Mouse (Mus musculus): ENCODE data around the gene Cldn10. TPM values are rescaled to one million over a fixed set of nuclear protein-coding genes. Genes with fewer than 3 reads are reported as not detected.

The Cldn10 gene
- polyA plus RNA-seq, 1 experiment, result not detected

GRCm38 (mm10) chr14:118763917-118764495 is 23.7 kb upstream of the Cldn10 start:
- no peaks in the 10 kb centered on the region; the same call in 1 of the 2 replicates for H3K27me3 ChIP-seq (ENCODE audit: control insufficient read depth)
- H3K36me3 ChIP-seq (ENCODE audit: control insufficient read depth), result no peaks in the 10 kb centered on the region
- H3K4me1 ChIP-seq (ENCODE audit: control insufficient read depth), result peaks cover 26% of the 10 kb centered on the region
- no peak overlapping the region for H3K4me3 ChIP-seq (replicated peaks)
- TF ChIP-seq GATA1 (IDR thresholded peaks at IDR 0.05; ENCODE audit: low read length) (no peak), TAL1 (IDR thresholded peaks at IDR 0.05; ENCODE audit: low read length) (no peak)
- H3K9me3 ChIP-seq (ENCODE audit: control insufficient read depth, low read length), result no peaks in the 10 kb centered on the region

- Histone ChIP-seq H3K4me1 (ENCODE audit: control insufficient read depth) (peaks cover 29% of the 10 kb centered on the region), H3K36me3 (ENCODE audit: control insufficient read depth) (no peaks in the 10 kb centered on the region), H3K9me3 (ENCODE audit: control insufficient read depth, low read length) (no peaks in the 10 kb centered on the region), H3K4me3 (replicated peaks) (no peak overlapping the region), H3K27me3 (ENCODE audit: control insufficient read depth) (no peaks in the 10 kb centered on the region; the same call in 1 of the 2 replicates)
- TF ChIP-seq GATA1 (IDR thresholded peaks at IDR 0.05; ENCODE audit: low read length) (no peak), TAL1 (IDR thresholded peaks at IDR 0.05; ENCODE audit: low read length) (no peak)
Measured at GRCm38 (mm10) chr14:118765306-118765705, 22.4 kb upstream of the Cldn10 start.

GRCm38 (mm10) chr14:118765951-118766350 is 21.8 kb upstream of the Cldn10 start:
- Histone ChIP-seq H3K4me1 (ENCODE audit: control insufficient read depth) (peaks cover 29% of the 10 kb centered on the region), H3K9me3 (ENCODE audit: control insufficient read depth, low read length) (no peaks in the 10 kb centered on the region), H3K27me3 (ENCODE audit: control insufficient read depth) (no peaks in the 10 kb centered on the region; the same call in 1 of the 2 replicates), H3K36me3 (ENCODE audit: control insufficient read depth) (no peaks in the 10 kb centered on the region), H3K4me3 (replicated peaks) (no peak overlapping the region)
- TF ChIP-seq TAL1 (IDR thresholded peaks at IDR 0.05; ENCODE audit: low read length) (no peak), GATA1 (IDR thresholded peaks at IDR 0.05; ENCODE audit: low read length) (no peak)

GRCm38 (mm10) chr14:118766368-118766767 is 21.3 kb upstream of the Cldn10 start:
- TF ChIP-seq GATA1 (IDR thresholded peaks at IDR 0.05; ENCODE audit: low read length) (no peak), TAL1 (IDR thresholded peaks at IDR 0.05; ENCODE audit: low read length) (no peak)
- Histone ChIP-seq H3K4me3 (replicated peaks) (no peak overlapping the region), H3K4me1 (ENCODE audit: control insufficient read depth) (peaks cover 29% of the 10 kb centered on the region), H3K27me3 (ENCODE audit: control insufficient read depth) (no peaks in the 10 kb centered on the region; the same call in 1 of the 2 replicates), H3K36me3 (ENCODE audit: control insufficient read depth) (no peaks in the 10 kb centered on the region), H3K9me3 (ENCODE audit: control insufficient read depth, low read length) (no peaks in the 10 kb centered on the region)

DNA sequence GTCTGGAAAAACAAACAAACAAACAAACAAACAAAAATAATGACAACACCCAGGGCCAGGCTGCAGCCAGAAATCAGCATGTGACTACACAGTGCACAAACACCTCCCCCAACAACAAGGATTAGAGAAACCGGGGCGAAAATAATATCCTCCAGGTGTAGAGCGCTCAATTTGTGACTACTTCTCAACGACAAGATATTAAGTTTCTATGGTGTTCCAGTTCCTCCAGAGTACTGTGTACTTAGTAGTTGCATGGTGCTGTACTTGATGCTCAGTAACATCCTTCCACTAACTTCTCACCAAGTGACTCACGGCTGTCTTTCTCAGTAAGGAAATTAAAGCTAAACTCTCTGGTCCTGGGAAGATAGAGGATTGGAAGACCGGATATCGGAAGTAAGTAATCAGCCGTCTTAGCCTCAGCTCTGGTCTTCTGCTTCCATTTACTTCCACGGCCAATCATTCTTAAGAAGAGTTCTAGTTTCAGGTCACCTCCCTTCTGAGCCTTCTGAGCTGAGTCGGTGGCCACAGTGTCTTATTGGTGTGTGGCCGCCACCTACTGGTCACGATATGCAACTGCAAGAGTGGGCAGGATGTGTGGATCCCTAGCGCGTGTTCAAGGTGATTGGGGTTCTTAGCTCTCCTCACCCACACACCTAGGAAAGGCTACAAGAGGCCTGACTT is 19.9 kb upstream of the Cldn10 start:
- Histone ChIP-seq H3K9me3 (ENCODE audit: control insufficient read depth, low read length) (no peaks in the 10 kb centered on the region), H3K27me3 (ENCODE audit: control insufficient read depth) (no peaks in the 10 kb centered on the region; the same call in 1 of the 2 replicates), H3K4me3 (replicated peaks) (peak overlapping the region; percentile 25), H3K4me1 (ENCODE audit: control insufficient read depth) (peaks cover 29% of the 10 kb centered on the region), H3K36me3 (ENCODE audit: control insufficient read depth) (no peaks in the 10 kb centered on the region)
- TF ChIP-seq TAL1 (IDR thresholded peaks at IDR 0.05; ENCODE audit: low read length), result no peak
- no peak for TF ChIP-seq GATA1 (IDR thresholded peaks at IDR 0.05; ENCODE audit: low read length)

- Histone ChIP-seq H3K36me3 (ENCODE audit: control insufficient read depth) (no peaks in the 10 kb centered on the region), H3K4me1 (ENCODE audit: control insufficient read depth) (peaks cover 29% of the 10 kb centered on the region), H3K9me3 (ENCODE audit: control insufficient read depth, low read length) (no peaks in the 10 kb centered on the region), H3K4me3 (replicated peaks) (peak overlapping the region; percentile 25), H3K27me3 (ENCODE audit: control insufficient read depth) (no peaks in the 10 kb centered on the region; the same call in 1 of the 2 replicates)
- no peak for TF ChIP-seq TAL1 (IDR thresholded peaks at IDR 0.05; ENCODE audit: low read length)
- peak; percentile 30; the same call in 1 of the 2 replicates for TF ChIP-seq GATA1 (IDR thresholded peaks at IDR 0.05; ENCODE audit: low read length)
Measured at GRCm38 (mm10) chr14:118768354-118768713, 19.4 kb upstream of the Cldn10 start.

- Histone ChIP-seq H3K9me3 (ENCODE audit: control insufficient read depth, low read length) (no peaks in the 10 kb centered on the region; the same call in 1 of the 2 replicates), H3K4me3 (replicated peaks) (no peak overlapping the region), H3K4me1 (ENCODE audit: control insufficient read depth) (peaks cover 18% of the 10 kb centered on the region), H3K27me3 (ENCODE audit: control insufficient read depth) (peaks cover 3% of the 10 kb centered on the region), H3K36me3 (ENCODE audit: control insufficient read depth) (no peaks in the 10 kb centered on the region)
- TF ChIP-seq GATA1 (IDR thresholded peaks at IDR 0.05; ENCODE audit: low read length) (no peak), TAL1 (IDR thresholded peaks at IDR 0.05; ENCODE audit: low read length) (no peak)
Measured at GRCm38 (mm10) chr14:118773668-118774067, 14.0 kb upstream of the Cldn10 start.

GRCm38 (mm10) chr14:118774507-118775428 is 12.9 kb upstream of the Cldn10 start:
- H3K9me3 ChIP-seq (ENCODE audit: control insufficient read depth, low read length), result no peaks in the 10 kb centered on the region; the same call in 1 of the 2 replicates
- H3K4me1 ChIP-seq (ENCODE audit: control insufficient read depth), result peaks cover 13% of the 10 kb centered on the region
- H3K4me3 ChIP-seq (replicated peaks), result no peak overlapping the region
- H3K27me3 ChIP-seq (ENCODE audit: control insufficient read depth), result peaks cover 3% of the 10 kb centered on the region
- no peaks in the 10 kb centered on the region for H3K36me3 ChIP-seq (ENCODE audit: control insufficient read depth)
- TF ChIP-seq TAL1 (IDR thresholded peaks at IDR 0.05; ENCODE audit: low read length), result no peak
- no peak for TF ChIP-seq GATA1 (IDR thresholded peaks at IDR 0.05; ENCODE audit: low read length)

All from erythroblast, embryonic 14.5 days (primary cell).